Mouse (Mus musculus): ENCODE measurements at regions not wholly inside any gene's neighbourhood (a gene's known extent, or its start where the extent isn't known, plus 50 kb on each side); places are given as distances from the start of the nearest gene placed in this dataset.
"Not testable (repeated sequence)": the region's sequence is repeated elsewhere in the genome, so short reads cannot be mapped to it uniquely, and the experiment has no call there.

- Histone ChIP-seq H3K9me3 (no peaks in the 10 kb centered on the region), H3K4me3 (no peak overlapping the region), H3K9ac (no peak overlapping the region), H3K4me2 (no peak overlapping the region), H3K27ac (replicated peaks) (no peak overlapping the region), H3K27me3 (no peaks in the 10 kb centered on the region), H3K4me1 (replicated peaks) (no peaks in the 10 kb centered on the region), H3K36me3 (no peaks in the 10 kb centered on the region)
- 78% methylated on average over 2 of the region's 2 CpGs for WGBS
- no peak for ATAC-seq (ENCODE audit: low read depth)
Measured at GRCm38 (mm10) chr6:73576708-73577107, 107.2 kb upstream of the 4931417E11Rik start.

GRCm38 (mm10) chr6:73560000-73560399 is 90.5 kb upstream of the 4931417E11Rik start:
- no peak for ATAC-seq (ENCODE audit: low read depth)
- H3K36me3 ChIP-seq: no peaks in the 10 kb centered on the region
- H3K4me3 ChIP-seq: no peak overlapping the region
- H3K27ac ChIP-seq (replicated peaks): no peak overlapping the region
- no peaks in the 10 kb centered on the region for H3K9me3 ChIP-seq
- no peak overlapping the region for H3K9ac ChIP-seq
- H3K27me3 ChIP-seq: no peaks in the 10 kb centered on the region
- H3K4me2 ChIP-seq: no peak overlapping the region
- 86% methylated on average over 2 of the region's 2 CpGs for WGBS
- H3K4me1 ChIP-seq (replicated peaks): no peaks in the 10 kb centered on the region

- Histone ChIP-seq H3K27ac (replicated peaks) (no peak overlapping the region), H3K36me3 (no peaks in the 10 kb centered on the region), H3K4me3 (no peak overlapping the region), H3K9me3 (no peaks in the 10 kb centered on the region), H3K9ac (no peak overlapping the region), H3K4me2 (no peak overlapping the region), H3K27me3 (no peaks in the 10 kb centered on the region), H3K4me1 (replicated peaks) (no peaks in the 10 kb centered on the region; the same call in 1 of the 2 replicates)
- WGBS: 87% methylated on average over 1 of the region's 1 CpGs
- ATAC-seq (ENCODE audit: low read depth): no peak
Measured at GRCm38 (mm10) chr6:73530559-73530958, 61.1 kb upstream of the 4931417E11Rik start.

GRCm38 (mm10) chr6:73530098-73530497 is 60.6 kb upstream of the 4931417E11Rik start:
- Histone ChIP-seq H3K27me3 (no peaks in the 10 kb centered on the region), H3K9ac (no peak overlapping the region), H3K9me3 (no peaks in the 10 kb centered on the region), H3K27ac (replicated peaks) (no peak overlapping the region), H3K4me1 (replicated peaks) (no peaks in the 10 kb centered on the region; the same call in 1 of the 2 replicates), H3K4me3 (no peak overlapping the region), H3K4me2 (no peak overlapping the region), H3K36me3 (no peaks in the 10 kb centered on the region)
- WGBS: 93% methylated on average over 1 of the region's 1 CpGs
- no peak for ATAC-seq (ENCODE audit: low read depth)

- no peak overlapping the region for H3K9ac ChIP-seq
- H3K9me3 ChIP-seq: no peaks in the 10 kb centered on the region
- H3K27me3 ChIP-seq: no peaks in the 10 kb centered on the region
- 67% methylated on average over 9 of the region's 9 CpGs for WGBS
- no peak overlapping the region for H3K4me2 ChIP-seq
- no peak for ATAC-seq (ENCODE audit: low read depth)
- H3K36me3 ChIP-seq: no peaks in the 10 kb centered on the region
- H3K4me1 ChIP-seq (replicated peaks): no peaks in the 10 kb centered on the region
- no peak overlapping the region for H3K4me3 ChIP-seq
- no peak overlapping the region for H3K27ac ChIP-seq (replicated peaks)
Measured at GRCm38 (mm10) chr6:73523658-73524057, 54.2 kb upstream of the 4931417E11Rik start.

GRCm38 (mm10) chr6:73519894-73520293 is 50.4 kb upstream of the 4931417E11Rik start:
- not testable (repeated sequence) for ATAC-seq (ENCODE audit: low read depth); H3K9me3 ChIP-seq; H3K27ac ChIP-seq (replicated peaks); H3K4me1 ChIP-seq (replicated peaks); H3K4me3 ChIP-seq; H3K4me2 ChIP-seq; H3K9ac ChIP-seq; H3K27me3 ChIP-seq; H3K36me3 ChIP-seq
- 92% methylated on average over 4 of the region's 4 CpGs for WGBS
